Mouse (Mus musculus) hindbrain, embryonic 11.5 days (tissue): ENCODE results near the gene Lepr. TPM values are rescaled to one million over a fixed set of nuclear protein-coding genes. Genes with fewer than 3 reads are reported as not detected.

ENCODE experiments used
- ATAC-seq: fragments of 200-750 bp; cut with Nextera tagmentation; 2 replicates; pipeline ENCODE4 v1.8.0; 2017; ENCODE audit warnings: mild to moderate bottlenecking, moderate TSS enrichment, moderate library complexity; ENCODE audit not compliant: low FRiP score
- DNase-seq: peaks from one replicate; pipeline ENCODE4 v3.0.0-alpha.2; 2015; ENCODE audit warnings: low spot score
- H3K27ac ChIP-seq: fragments of 300-500 bp; sonication (generic); 2 replicates; pipeline ENCODE4 v1.5.1; 2014; ENCODE audit warnings: mild to moderate bottlenecking, low read depth, low read length
- H3K27me3 ChIP-seq: fragments of 300-500 bp; sonication (generic); 2 replicates; pipeline ENCODE4 v1.6.1; 2014; ENCODE audit warnings: mild to moderate bottlenecking, low read length, moderate library complexity, mixed read lengths; ENCODE audit not compliant: control insufficient read depth, insufficient read depth
- H3K36me3 ChIP-seq: fragments of 300-500 bp; sonication (generic); 2 replicates; pipeline ENCODE4 v1.6.1; 2014; ENCODE audit warnings: mild to moderate bottlenecking, low read length, moderate library complexity, mixed read lengths; ENCODE audit not compliant: control insufficient read depth, insufficient read depth
- H3K4me1 ChIP-seq: fragments of 300-500 bp; sonication (generic); replicated peaks from 2 replicates; pipeline ENCODE4 v1.6.1; 2014; ENCODE audit warnings: low read length, mixed read lengths; ENCODE audit not compliant: control insufficient read depth, insufficient read depth
- H3K4me2 ChIP-seq: fragments of 300-500 bp; sonication (generic); replicated peaks from 2 replicates; pipeline ENCODE4 v1.6.1; 2014; ENCODE audit warnings: mild to moderate bottlenecking, low read depth, low read length
- H3K4me3 ChIP-seq: fragments of 300-500 bp; sonication (generic); 2 replicates; pipeline ENCODE4 v1.5.1; 2014; ENCODE audit warnings: low read depth, low read length
- H3K9ac ChIP-seq: fragments of 300-500 bp; sonication (generic); 2 replicates; pipeline ENCODE4 v1.6.1; 2014; ENCODE audit warnings: low read depth, low read length
- H3K9me3 ChIP-seq: fragments of 300-500 bp; sonication (generic); 2 replicates; pipeline ENCODE4 v1.6.1; 2016; ENCODE audit warnings: low read length; ENCODE audit not compliant: control insufficient read depth
- WGBS: fragments of 180-500 bp; shearing (Covaris S2); extraction: QIAGEN DNeasy Blood & Tissue Kit; methylation state at CpG from one replicate; pipeline ENCODE4 v1.1.7; 2014; 5-methylcytosine and 5-hydroxymethylcytosine counted together
- polyA plus RNA-seq: library from polyadenylated mRNA; unstranded; fragments of >200 nt; fragmentation: Nextera tagmentation; extraction: Ambion mirVana; gene quantifications from 2 replicates; pipeline ENCODE4 v1.2.1, GENCODE M21; 2014

Gene Lepr
- polyA plus RNA-seq, 1 experiment from 2014 or later: 6.5 TPM

DNA sequence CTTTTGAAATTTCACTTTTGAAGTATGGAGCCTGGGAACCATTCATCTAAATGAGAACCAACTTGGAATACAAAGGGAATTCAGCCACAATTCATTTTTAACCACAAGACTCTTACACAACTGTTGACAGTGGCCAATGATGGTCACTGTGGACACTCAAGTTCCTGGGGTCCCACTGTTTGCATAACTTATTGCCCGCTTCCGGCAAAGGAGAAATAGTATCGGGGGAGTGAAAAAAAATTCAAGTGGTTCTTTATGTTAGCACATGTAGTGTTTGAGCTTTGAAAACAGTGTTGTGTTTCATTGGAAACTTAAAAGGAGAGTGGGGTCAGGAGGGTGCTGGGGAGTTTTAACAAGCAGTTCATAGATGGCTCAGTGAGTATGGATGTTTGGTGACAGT is 9.3 kb upstream of the Lepr start:
- H3K4me2 ChIP-seq: no peak overlapping the region
- ATAC-seq: no peak
- no peak for DNase-seq
- H3K9me3 ChIP-seq: no peaks in the 10 kb centered on the region
- no peak overlapping the region for H3K4me3 ChIP-seq
- H3K27me3 ChIP-seq: no peaks in the 10 kb centered on the region
- no peak overlapping the region for H3K27ac ChIP-seq
- H3K36me3 ChIP-seq: no peaks in the 10 kb centered on the region
- H3K9ac ChIP-seq: no peak overlapping the region
- 76% methylated on average over 3 of the region's 3 CpGs for WGBS
- no peaks in the 10 kb centered on the region for H3K4me1 ChIP-seq

DNA sequence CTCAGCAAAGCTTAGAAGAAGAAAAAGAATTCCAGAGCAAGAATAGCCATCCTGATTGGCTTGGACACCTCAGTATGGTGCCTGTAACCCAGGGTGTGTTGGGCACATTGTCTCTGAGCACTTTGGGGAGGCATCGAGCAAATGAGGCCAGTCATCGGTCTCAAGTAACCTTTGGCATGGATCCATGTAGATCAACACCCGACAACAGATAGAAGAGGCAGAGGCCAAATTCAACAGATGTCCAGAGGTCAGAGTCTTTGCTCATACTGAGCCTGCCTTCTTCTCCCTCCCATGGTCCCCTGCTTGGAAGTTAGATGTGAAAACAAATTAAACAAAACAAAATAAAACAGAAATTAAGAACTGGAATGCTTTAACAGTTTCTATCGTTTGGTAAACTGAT is 6.8 kb upstream of the Lepr start:
- Histone ChIP-seq H3K4me1 (no peaks in the 10 kb centered on the region), H3K27me3 (no peaks in the 10 kb centered on the region), H3K4me3 (no peak overlapping the region), H3K36me3 (no peaks in the 10 kb centered on the region), H3K27ac (no peak overlapping the region), H3K9ac (no peak overlapping the region), H3K9me3 (no peaks in the 10 kb centered on the region), H3K4me2 (no peak overlapping the region)
- DNase-seq: no peak
- ATAC-seq: no peak
- WGBS: 75% methylated on average over 4 of the region's 4 CpGs

DNA sequence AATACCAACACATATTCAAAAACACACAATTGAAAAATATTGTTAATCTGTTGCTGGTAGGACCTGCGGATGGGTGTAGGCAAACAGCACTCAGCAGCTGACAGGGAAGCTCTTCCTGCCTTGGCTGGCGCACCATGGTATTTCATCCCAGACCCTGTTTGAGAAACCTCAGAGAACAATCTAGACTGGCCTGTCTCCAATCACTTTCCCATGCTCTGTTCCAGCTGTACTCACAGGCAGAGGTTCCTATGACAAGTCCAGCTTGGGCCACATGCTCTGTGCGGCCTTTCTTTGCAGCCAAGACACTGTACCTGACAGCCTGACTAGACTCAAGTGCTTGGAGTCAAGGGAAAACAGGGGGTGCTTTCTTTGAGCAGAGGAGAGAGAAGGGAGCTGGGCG is 6.1 kb upstream of the Lepr start:
- Histone ChIP-seq H3K9ac (no peak overlapping the region), H3K27me3 (no peaks in the 10 kb centered on the region), H3K9me3 (no peaks in the 10 kb centered on the region), H3K36me3 (no peaks in the 10 kb centered on the region), H3K4me3 (no peak overlapping the region), H3K4me2 (no peak overlapping the region), H3K4me1 (no peaks in the 10 kb centered on the region), H3K27ac (no peak overlapping the region)
- WGBS: 82% methylated on average over 4 of the region's 4 CpGs
- ATAC-seq (no peak), DNase-seq (no peak)

DNA sequence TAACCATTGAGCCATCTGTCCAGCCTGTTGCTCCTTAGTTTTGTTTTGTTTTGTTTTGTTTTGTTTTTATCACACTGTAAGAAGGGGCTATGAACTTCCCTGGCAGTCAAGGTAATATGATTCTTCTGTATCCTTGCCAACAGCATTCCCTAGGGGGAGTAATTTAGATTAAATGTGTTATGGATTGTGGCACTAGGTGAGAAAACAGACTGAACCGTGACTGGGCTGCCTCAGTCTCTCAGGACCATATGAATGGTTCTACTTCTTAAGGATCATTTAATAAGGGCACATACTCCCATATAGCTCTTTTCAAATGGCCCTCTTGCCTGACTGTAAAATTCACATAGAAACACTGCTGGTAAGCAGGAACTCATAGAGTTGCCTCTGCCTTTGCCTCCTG is 4.6 kb upstream of the Lepr start:
- Histone ChIP-seq H3K9me3 (no peaks in the 10 kb centered on the region), H3K4me2 (no peak overlapping the region), H3K36me3 (no peaks in the 10 kb centered on the region), H3K4me3 (no peak overlapping the region), H3K9ac (no peak overlapping the region), H3K27me3 (peaks cover 9% of the 10 kb centered on the region), H3K27ac (no peak overlapping the region), H3K4me1 (no peaks in the 10 kb centered on the region)
- ATAC-seq (no peak), DNase-seq (no peak)
- 48% methylated on average over 1 of the region's 1 CpGs for WGBS

DNA sequence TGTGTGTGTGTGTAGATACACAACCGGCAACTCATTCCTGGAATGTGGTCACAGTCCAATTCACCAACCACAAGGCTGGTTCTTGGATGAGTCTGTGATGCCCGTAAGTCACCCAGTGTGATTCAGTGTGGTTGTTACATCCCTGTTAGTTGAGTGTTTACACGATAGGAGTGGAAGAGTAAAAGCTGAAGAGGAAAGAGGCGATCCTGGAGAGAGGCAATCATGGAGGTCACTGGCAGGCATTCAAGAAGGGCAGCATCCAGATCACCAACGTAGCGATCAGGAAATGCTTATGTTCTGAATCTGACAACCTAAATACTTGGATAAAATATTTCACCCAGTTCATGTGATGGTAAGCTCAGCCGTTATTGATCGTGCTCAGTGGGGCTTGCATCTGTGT is 1.9 kb upstream of the Lepr start:
- whole genome bisulfite sequencing: 87% methylated on average over 8 of the region's 8 CpGs
- DNase-seq: no peak

DNA sequence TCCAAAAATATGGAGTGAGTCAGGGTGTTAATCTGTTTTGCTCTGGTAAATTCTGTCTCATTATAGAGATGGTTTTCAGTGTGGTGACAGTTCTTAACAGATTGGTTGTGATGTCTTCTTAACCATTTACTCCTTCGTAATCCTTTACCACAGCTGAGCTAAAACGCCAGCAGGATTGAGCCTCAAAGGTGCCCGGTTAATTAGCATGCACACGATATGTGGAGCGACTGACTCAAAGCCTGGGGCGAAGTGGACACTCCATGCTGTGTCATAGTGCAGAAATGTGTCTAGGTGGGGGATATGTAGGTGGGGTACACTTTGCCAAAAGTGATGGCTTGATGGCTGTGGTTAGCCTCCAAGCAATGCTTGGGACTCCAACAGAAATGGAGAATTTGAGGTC is 1.4 kb upstream of the Lepr start:
- Histone ChIP-seq H3K9me3 (no peaks in the 10 kb centered on the region), H3K4me1 (no peaks in the 10 kb centered on the region), H3K4me2 (no peak overlapping the region), H3K27ac (no peak overlapping the region), H3K27me3 (peaks cover 9% of the 10 kb centered on the region), H3K36me3 (no peaks in the 10 kb centered on the region), H3K9ac (no peak overlapping the region), H3K4me3 (no peak overlapping the region)
- WGBS: 84% methylated on average over 6 of the region's 6 CpGs
- ATAC-seq (no peak), DNase-seq (no peak)

More for the DNA sequence above, 1.9 kb upstream of the Lepr start:
- Histone ChIP-seq H3K27me3 (peaks cover 9% of the 10 kb centered on the region), H3K9ac (no peak overlapping the region), H3K27ac (no peak overlapping the region), H3K4me1 (no peaks in the 10 kb centered on the region), H3K4me3 (no peak overlapping the region), H3K4me2 (no peak overlapping the region), H3K9me3 (no peaks in the 10 kb centered on the region), H3K36me3 (no peaks in the 10 kb centered on the region)
- ATAC-seq: no peak

DNA sequence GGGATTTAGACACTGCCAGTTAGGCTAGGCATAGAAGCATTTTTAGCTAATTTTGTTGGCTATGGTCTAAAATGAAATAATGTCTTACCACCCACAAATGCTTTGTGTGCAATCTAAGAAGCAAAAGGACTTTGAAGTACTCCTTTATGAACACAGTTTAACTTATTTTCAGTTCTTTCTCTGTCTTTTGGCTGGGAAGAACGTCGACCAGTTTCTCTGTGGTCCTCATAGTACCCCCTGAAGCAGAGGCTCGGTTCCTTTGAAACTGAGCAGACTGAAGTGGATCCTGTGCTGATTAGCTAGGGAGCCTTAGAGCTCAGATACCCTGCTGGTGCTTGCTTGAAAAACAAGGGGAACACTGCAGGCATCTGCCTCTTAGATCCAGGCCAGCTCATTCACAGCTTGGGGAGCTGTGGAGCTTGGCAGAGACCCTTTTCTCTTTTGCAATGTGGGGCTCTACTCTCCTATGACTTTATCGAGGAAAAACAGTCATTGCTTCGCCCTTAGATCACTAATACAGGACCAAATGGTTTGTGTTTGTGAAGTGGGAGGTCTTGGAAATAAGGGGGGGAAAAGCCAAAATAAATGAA is 1.9 kb downstream of the Lepr start:
- H3K27ac ChIP-seq: no peak overlapping the region
- no peak overlapping the region for H3K4me2 ChIP-seq
- 7% methylated on average over 5 of the region's 5 CpGs for WGBS
- H3K4me1 ChIP-seq: no peaks in the 10 kb centered on the region
- H3K9me3 ChIP-seq: no peaks in the 10 kb centered on the region
- H3K27me3 ChIP-seq: peaks cover 9% of the 10 kb centered on the region
- H3K36me3 ChIP-seq: no peaks in the 10 kb centered on the region
- no peak overlapping the region for H3K4me3 ChIP-seq
- H3K9ac ChIP-seq: no peak overlapping the region
- ATAC-seq (no peak), DNase-seq (no peak)

DNA sequence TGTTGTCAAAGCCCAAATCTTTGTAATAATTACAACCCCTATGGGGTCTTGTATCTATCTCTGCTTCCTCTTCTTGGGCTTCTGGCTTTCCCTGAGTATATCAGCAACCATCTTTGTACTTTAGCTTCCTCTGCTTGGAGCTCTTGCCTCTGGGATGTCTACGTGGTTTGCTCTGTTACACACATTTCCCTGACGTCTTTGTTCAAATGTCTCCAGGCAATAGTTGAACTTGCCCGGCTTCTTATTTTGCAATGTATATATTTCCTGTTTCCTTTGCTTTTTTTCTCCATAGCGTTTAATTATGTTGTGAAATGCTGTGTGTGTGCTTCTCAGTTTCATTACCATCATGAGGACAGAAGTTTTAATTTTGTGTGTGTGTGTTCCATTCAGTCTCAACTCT is 4.5 kb downstream of the Lepr start:
- Histone ChIP-seq H3K4me2 (no peak overlapping the region), H3K36me3 (no peaks in the 10 kb centered on the region), H3K4me3 (no peak overlapping the region), H3K27ac (no peak overlapping the region), H3K9me3 (no peaks in the 10 kb centered on the region), H3K4me1 (no peaks in the 10 kb centered on the region), H3K9ac (no peak overlapping the region), H3K27me3 (peaks cover 6% of the 10 kb centered on the region)
- WGBS: 83% methylated on average over 4 of the region's 4 CpGs
- no peak for DNase-seq
- no peak for ATAC-seq

DNA sequence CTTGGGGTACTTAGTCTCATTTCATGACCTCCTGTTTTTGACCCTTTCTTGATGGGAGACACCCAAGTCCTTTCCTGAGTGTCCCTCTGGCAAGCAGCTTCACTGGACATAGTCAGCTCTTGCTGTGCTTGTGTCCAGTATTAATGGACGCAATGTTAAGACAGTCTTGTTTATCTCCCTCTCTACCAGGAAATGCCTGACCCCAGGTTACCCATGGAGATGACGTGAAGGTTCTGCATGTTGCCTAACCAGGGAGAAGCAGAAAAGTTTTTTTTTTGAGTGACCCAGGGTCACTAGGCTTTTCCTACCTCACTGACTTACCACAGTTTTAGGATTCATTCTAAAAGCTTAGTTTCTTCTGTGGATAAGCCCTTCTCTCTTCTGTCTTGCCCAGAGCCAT is 24.8 kb downstream of the Lepr start:
- Histone ChIP-seq H3K9ac (no peak overlapping the region), H3K27ac (no peak overlapping the region), H3K4me3 (no peak overlapping the region), H3K4me2 (no peak overlapping the region), H3K36me3 (no peaks in the 10 kb centered on the region), H3K9me3 (no peaks in the 10 kb centered on the region), H3K27me3 (no peaks in the 10 kb centered on the region), H3K4me1 (no peaks in the 10 kb centered on the region)
- ATAC-seq (no peak), DNase-seq (no peak)
- WGBS: 83% methylated on average over 2 of the region's 2 CpGs
